Mouse (Mus musculus): ENCODE measurements around the gene Ebf3. TPM values are rescaled to one million over a fixed set of nuclear protein-coding genes. Genes with fewer than 3 reads are reported as not detected.

The Ebf3 gene
- polyA plus RNA-seq, 1 experiment, result not detected

DNA sequence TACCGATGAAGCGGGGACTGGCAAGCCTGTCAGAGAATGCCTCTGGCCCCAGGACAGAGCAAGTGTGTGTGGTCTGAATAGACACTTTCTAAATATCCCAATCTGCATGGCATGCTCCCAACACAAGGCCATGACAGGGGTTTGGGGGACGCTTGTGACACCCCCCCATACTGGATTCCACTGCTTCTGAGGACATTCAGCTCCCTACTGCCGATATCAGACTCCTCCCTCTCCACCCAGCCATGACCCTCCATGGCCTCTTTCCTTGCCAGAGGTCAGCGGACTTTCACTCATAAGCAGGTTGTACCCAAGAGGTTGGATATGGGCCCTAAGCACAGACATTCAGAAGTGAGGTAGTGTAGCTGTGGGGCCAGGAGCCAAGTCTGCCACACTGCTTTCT is 36.5 kb downstream of the Ebf3 start:
- Histone ChIP-seq H3K9ac (ENCODE audit: low read depth, poor library complexity, severe bottlenecking) (no peak overlapping the region), H3K36me3 (ENCODE audit: control insufficient read depth, insufficient read depth, low read length, poor library complexity, severe bottlenecking) (no peaks in the 10 kb centered on the region), H3K4me1 (ENCODE audit: control insufficient read depth, insufficient read depth, low read length) (no peaks in the 10 kb centered on the region), H3K27me3 (ENCODE audit: control insufficient read depth, insufficient read depth, low read length, poor library complexity, severe bottlenecking) (no peaks in the 10 kb centered on the region), H3K4me3 (ENCODE audit: low read depth, low read length) (no peak overlapping the region), H3K9me3 (replicated peaks; ENCODE audit: control insufficient read depth, insufficient read depth, low read length, poor library complexity, severe bottlenecking) (no peaks in the 10 kb centered on the region), H3K27ac (ENCODE audit: insufficient read depth, low read length) (no peak overlapping the region)
- TF ChIP-seq CTCF (IDR thresholded peaks at IDR 0.05; ENCODE audit: low read depth, low read length) (no peak), EP300 (IDR thresholded peaks at IDR 0.05; ENCODE audit: insufficient read depth, low read depth, low read length) (no peak), POLR2A (IDR thresholded peaks at IDR 0.05; ENCODE audit: insufficient read depth, low read length) (no peak)

DNA sequence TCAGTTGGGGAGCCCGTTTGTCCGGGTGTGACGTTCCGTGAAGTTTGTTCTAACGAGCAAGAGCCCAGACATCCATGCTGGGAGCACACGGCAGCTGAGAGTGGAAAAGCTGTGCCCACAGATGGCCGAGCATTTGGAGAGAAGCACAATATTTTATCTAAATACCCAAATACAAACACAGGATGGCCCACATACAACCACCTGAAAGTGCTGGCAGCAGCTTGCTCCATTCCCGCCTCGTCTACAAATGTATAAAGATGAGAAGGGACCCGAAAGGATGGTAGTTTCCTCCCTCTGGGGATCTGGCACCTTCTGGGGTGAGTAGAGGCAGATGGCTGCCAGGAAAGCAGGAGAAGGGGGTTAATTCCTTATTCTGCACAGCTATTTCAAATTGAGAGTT is 42.0 kb downstream of the Ebf3 start:
- H3K9me3 ChIP-seq (replicated peaks; ENCODE audit: control insufficient read depth, insufficient read depth, low read length, poor library complexity, severe bottlenecking), result no peaks in the 10 kb centered on the region
- TF ChIP-seq EP300 (IDR thresholded peaks at IDR 0.05; ENCODE audit: insufficient read depth, low read depth, low read length), result no peak
- no peak for TF ChIP-seq CTCF (IDR thresholded peaks at IDR 0.05; ENCODE audit: low read depth, low read length)
- TF ChIP-seq POLR2A (IDR thresholded peaks at IDR 0.05; ENCODE audit: insufficient read depth, low read length), result no peak
- H3K9ac ChIP-seq (ENCODE audit: low read depth, poor library complexity, severe bottlenecking), result no peak overlapping the region
- H3K4me1 ChIP-seq (ENCODE audit: control insufficient read depth, insufficient read depth, low read length), result no peaks in the 10 kb centered on the region
- H3K36me3 ChIP-seq (ENCODE audit: control insufficient read depth, insufficient read depth, low read length, poor library complexity, severe bottlenecking), result no peaks in the 10 kb centered on the region
- H3K27me3 ChIP-seq (ENCODE audit: control insufficient read depth, insufficient read depth, low read length, poor library complexity, severe bottlenecking), result no peaks in the 10 kb centered on the region
- no peak overlapping the region for H3K4me3 ChIP-seq (ENCODE audit: low read depth, low read length)
- H3K27ac ChIP-seq (ENCODE audit: insufficient read depth, low read length), result no peak overlapping the region

DNA sequence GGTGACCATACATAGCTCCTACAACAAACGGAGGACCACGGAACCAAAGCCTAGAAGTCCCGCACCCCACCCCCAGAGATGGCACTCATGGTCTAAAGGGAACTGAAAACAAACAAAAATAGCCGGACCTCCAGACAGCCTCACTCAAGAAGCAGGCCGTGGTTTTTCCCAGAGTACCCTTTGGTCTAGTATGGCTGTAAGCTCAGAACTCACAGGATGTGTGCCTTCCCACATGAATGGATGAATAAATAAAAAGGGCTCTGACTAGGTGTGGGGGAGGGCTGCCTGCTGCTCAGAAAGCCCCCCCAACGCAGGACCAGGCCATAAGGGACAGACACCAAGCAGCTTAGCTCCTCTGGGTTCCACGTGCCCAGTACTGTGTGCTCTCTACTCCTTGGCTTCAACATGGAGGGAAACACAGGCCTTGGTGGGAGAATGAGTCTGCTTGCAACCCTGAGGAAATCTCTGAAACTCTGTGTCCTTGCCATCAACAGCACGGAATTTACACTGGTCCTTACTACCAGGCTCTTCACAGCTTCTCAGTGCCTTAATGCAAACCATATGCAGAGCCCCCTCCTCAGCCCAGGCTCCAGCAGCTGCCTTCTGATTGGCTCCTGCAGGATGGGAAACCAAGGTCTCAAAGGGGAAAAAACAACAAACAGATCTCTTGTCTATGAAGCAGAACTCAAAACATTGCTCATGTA is 45.6 kb downstream of the Ebf3 start:
- Histone ChIP-seq H3K27ac (ENCODE audit: insufficient read depth, low read length) (no peak overlapping the region), H3K36me3 (ENCODE audit: control insufficient read depth, insufficient read depth, low read length, poor library complexity, severe bottlenecking) (no peaks in the 10 kb centered on the region), H3K9ac (ENCODE audit: low read depth, poor library complexity, severe bottlenecking) (no peak overlapping the region), H3K27me3 (ENCODE audit: control insufficient read depth, insufficient read depth, low read length, poor library complexity, severe bottlenecking) (no peaks in the 10 kb centered on the region), H3K4me3 (ENCODE audit: low read depth, low read length) (no peak overlapping the region), H3K4me1 (ENCODE audit: control insufficient read depth, insufficient read depth, low read length) (no peaks in the 10 kb centered on the region), H3K9me3 (replicated peaks; ENCODE audit: control insufficient read depth, insufficient read depth, low read length, poor library complexity, severe bottlenecking) (no peaks in the 10 kb centered on the region)
- TF ChIP-seq CTCF (IDR thresholded peaks at IDR 0.05; ENCODE audit: low read depth, low read length) (no peak), EP300 (IDR thresholded peaks at IDR 0.05; ENCODE audit: insufficient read depth, low read depth, low read length) (no peak), POLR2A (IDR thresholded peaks at IDR 0.05; ENCODE audit: insufficient read depth, low read length) (no peak)

DNA sequence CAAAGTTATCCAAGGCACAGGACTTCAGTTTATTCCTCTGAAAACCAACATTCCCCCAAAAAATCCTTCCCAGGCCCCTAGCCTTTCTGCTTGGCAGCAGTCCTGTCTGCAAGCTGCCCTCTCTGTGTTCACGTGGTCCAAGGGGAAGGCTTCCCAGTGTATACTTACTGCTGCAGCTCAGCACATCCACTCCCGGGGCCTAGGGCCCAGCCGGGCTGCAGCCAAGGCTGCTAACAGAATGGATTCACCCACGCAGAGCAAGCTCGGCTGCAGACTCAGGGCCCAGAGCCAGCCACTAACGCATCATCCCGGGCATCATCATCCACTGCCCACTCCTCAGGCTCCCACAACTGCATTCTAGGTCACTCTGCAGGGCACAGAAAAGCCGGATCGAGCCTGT is 46.8 kb downstream of the Ebf3 start:
- Histone ChIP-seq H3K36me3 (ENCODE audit: control insufficient read depth, insufficient read depth, low read length, poor library complexity, severe bottlenecking) (no peaks in the 10 kb centered on the region), H3K4me3 (ENCODE audit: low read depth, low read length) (no peak overlapping the region), H3K9me3 (replicated peaks; ENCODE audit: control insufficient read depth, insufficient read depth, low read length, poor library complexity, severe bottlenecking) (no peaks in the 10 kb centered on the region), H3K27me3 (ENCODE audit: control insufficient read depth, insufficient read depth, low read length, poor library complexity, severe bottlenecking) (no peaks in the 10 kb centered on the region), H3K9ac (ENCODE audit: low read depth, poor library complexity, severe bottlenecking) (no peak overlapping the region), H3K27ac (ENCODE audit: insufficient read depth, low read length) (no peak overlapping the region), H3K4me1 (ENCODE audit: control insufficient read depth, insufficient read depth, low read length) (no peaks in the 10 kb centered on the region)
- TF ChIP-seq CTCF (IDR thresholded peaks at IDR 0.05; ENCODE audit: low read depth, low read length) (no peak), POLR2A (IDR thresholded peaks at IDR 0.05; ENCODE audit: insufficient read depth, low read length) (no peak), EP300 (IDR thresholded peaks at IDR 0.05; ENCODE audit: insufficient read depth, low read depth, low read length) (no peak)

DNA sequence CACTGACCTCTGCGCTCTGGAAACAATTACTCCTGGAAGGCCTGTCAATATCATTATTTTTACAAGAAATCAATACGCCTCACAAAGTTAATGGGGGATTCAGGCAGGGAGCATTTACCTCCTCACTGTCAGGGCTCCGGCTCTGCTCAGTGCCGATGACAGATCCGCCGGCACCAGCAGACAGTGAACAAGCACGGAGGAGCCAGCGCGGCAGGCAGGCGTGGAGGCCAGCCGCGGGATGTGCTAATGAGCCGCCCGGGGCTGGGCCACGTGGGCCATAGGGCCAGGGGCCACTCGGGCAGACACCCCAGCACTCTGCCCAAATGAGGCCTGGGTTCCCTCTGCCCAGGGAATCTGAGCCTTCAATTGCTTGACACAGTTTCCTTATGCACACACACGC is 47.7 kb downstream of the Ebf3 start:
- no peak overlapping the region for H3K4me3 ChIP-seq (ENCODE audit: low read depth, low read length)
- no peaks in the 10 kb centered on the region for H3K36me3 ChIP-seq (ENCODE audit: control insufficient read depth, insufficient read depth, low read length, poor library complexity, severe bottlenecking)
- no peaks in the 10 kb centered on the region for H3K9me3 ChIP-seq (replicated peaks; ENCODE audit: control insufficient read depth, insufficient read depth, low read length, poor library complexity, severe bottlenecking)
- H3K9ac ChIP-seq (ENCODE audit: low read depth, poor library complexity, severe bottlenecking), result no peak overlapping the region
- H3K27me3 ChIP-seq (ENCODE audit: control insufficient read depth, insufficient read depth, low read length, poor library complexity, severe bottlenecking), result no peaks in the 10 kb centered on the region
- no peak overlapping the region for H3K27ac ChIP-seq (ENCODE audit: insufficient read depth, low read length)
- no peak for TF ChIP-seq EP300 (IDR thresholded peaks at IDR 0.05; ENCODE audit: insufficient read depth, low read depth, low read length)
- TF ChIP-seq CTCF (IDR thresholded peaks at IDR 0.05; ENCODE audit: low read depth, low read length), result no peak
- no peak for TF ChIP-seq POLR2A (IDR thresholded peaks at IDR 0.05; ENCODE audit: insufficient read depth, low read length)
- H3K4me1 ChIP-seq (ENCODE audit: control insufficient read depth, insufficient read depth, low read length), result no peaks in the 10 kb centered on the region

DNA sequence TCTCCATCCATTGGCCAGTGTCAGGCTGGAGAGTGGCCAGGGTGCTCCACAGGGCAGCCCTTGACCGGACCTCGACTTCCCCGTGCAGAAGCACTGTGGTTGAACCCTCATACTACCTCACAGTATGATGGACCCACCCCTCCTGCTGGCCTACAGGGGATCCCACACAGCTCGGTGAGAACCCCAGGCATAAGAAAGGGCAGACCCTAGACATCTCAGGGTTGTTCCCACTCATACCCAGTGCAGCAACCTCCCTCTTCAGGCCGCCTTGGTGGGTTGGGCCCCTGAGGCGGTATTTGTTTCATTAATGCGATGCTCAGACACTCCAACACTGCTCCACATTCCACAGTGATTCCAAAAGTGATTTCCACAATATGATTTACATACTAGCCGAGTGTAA is 51.9 kb downstream of the Ebf3 start:
- Histone ChIP-seq H3K27ac (ENCODE audit: insufficient read depth, low read length) (no peak overlapping the region), H3K36me3 (ENCODE audit: control insufficient read depth, insufficient read depth, low read length, poor library complexity, severe bottlenecking) (no peaks in the 10 kb centered on the region), H3K4me1 (ENCODE audit: control insufficient read depth, insufficient read depth, low read length) (no peaks in the 10 kb centered on the region), H3K9me3 (replicated peaks; ENCODE audit: control insufficient read depth, insufficient read depth, low read length, poor library complexity, severe bottlenecking) (no peaks in the 10 kb centered on the region), H3K9ac (ENCODE audit: low read depth, poor library complexity, severe bottlenecking) (no peak overlapping the region), H3K4me3 (ENCODE audit: low read depth, low read length) (no peak overlapping the region), H3K27me3 (ENCODE audit: control insufficient read depth, insufficient read depth, low read length, poor library complexity, severe bottlenecking) (no peaks in the 10 kb centered on the region)
- TF ChIP-seq EP300 (IDR thresholded peaks at IDR 0.05; ENCODE audit: insufficient read depth, low read depth, low read length) (no peak), POLR2A (IDR thresholded peaks at IDR 0.05; ENCODE audit: insufficient read depth, low read length) (no peak), CTCF (IDR thresholded peaks at IDR 0.05; ENCODE audit: low read depth, low read length) (no peak)

All from ES-Bruce4 (cell line).